Mouse (Mus musculus): ENCODE results near the gene Zdhhc14.

Gene Zdhhc14

DNA sequence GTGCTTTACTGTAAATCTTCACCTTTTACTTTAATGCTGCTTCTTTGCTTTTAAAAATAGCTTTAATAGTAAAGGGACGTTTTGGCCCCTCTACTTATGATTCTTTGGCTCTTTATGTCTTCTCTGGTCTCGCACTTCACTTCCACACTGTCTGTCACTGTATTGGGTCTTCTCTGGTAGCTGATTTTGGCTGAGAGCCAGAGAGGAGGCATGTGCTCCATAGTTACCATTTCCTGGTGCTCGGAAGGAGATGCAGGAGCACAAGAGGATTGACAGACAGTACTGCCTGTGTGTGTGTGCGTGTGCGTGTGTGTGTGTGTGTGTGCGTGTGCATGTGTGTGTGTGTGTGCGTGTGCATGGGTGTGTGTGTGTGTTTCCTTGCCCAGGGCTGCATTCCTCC is 14.2 kb downstream of the Zdhhc14 start:
- DNase-seq, result no peak

DNA sequence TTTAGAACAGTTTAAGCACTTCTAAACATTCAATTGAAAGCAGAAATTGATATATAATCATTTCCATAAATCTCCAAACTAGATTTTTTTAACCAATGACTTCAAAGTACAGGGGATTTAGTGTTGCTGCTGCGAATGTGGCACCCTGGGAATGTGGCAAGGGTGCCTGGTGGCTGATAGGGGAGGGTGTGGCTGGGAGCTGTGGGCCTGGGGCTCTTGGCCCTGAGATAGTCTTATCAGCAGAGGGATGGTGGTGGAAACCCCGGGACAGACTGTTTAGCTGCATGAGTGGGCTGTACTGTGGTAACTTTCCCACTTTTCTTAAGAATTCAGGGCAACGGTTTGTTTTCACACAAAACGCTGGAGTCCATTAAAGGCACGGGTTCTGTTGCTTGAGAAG is 14.6 kb downstream of the Zdhhc14 start:
- no peak for DNase-seq

DNA sequence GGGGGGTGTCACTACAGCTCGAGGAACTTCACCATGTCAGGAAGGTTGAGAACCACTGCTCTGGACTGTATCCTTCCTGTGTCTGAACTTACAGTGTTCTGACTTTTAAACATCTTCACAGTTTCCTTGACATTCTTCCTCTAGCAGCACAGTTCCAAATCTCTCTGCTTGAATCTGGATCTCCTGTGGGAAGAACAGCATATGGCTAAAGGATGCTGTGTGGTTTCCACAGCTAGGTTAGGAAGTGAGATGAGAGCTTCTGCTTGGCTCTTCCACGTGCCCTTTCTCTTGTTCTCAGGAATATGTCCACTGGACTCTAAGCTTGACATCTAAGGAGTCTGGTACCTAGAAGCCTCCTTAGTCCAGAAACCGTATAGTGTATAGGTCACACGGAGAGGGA is 15.7 kb downstream of the Zdhhc14 start:
- no peak for DNase-seq

DNA sequence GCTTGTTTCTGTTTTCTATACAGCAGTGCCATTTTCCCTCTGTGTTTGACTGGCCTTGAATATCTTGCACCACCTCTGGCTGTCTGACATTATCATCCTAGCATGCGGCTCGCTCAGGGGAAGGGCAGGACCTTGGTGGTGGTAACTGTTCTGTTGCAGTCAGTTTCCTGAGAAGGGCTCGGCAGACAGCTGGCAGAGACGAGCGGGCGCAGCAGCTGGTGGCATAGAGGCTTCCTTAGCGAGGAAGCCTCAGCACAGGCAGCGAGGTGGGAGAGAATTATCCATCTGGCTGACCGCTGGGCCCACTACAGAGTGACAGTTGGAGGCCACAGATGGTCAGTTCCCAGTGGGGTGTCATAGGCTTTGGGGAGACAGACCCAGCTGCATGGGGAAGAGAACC is 18.2 kb downstream of the Zdhhc14 start:
- DNase-seq, result peak; percentile 57

DNA sequence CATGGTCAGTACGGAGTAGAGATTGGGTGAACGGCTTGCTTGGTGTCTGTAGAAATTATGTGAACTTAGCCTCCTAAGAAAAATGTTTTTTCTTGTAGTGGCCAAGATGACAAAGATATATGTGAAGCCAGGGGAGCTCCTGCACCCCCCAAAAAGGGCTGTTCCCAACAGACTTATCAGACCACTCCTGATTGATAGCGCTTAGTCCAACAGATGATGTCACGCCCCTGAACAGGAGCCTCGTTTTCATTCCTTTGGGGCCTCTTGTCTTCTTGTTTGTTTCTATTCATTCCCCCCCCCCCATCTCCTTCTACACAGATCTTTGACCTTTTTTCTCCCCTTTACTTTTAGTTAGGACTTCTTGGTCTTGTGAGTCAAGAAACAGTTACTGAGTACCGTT is 19.4 kb downstream of the Zdhhc14 start:
- no peak for DNase-seq

DNA sequence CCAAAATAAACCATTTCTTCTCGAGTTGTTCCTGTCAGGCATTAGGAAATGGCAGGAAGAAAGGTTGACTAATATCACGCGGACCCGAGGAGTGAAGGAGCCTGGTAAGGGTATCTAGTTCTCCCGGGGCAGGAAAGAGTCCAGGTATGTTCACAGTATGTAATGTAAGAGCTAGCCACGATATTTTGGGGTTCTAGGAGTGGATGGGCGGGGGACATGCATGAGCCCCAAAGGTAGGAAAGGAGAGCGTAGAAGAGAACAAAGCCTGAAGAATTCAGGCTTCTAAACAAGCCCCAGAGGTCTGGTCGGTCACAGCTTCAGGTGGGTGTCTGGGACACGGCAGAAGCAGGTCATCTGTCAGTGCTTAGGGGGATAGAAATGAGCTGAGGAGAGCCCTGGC is 27.1 kb downstream of the Zdhhc14 start:
- DNase-seq, result no peak

DNA sequence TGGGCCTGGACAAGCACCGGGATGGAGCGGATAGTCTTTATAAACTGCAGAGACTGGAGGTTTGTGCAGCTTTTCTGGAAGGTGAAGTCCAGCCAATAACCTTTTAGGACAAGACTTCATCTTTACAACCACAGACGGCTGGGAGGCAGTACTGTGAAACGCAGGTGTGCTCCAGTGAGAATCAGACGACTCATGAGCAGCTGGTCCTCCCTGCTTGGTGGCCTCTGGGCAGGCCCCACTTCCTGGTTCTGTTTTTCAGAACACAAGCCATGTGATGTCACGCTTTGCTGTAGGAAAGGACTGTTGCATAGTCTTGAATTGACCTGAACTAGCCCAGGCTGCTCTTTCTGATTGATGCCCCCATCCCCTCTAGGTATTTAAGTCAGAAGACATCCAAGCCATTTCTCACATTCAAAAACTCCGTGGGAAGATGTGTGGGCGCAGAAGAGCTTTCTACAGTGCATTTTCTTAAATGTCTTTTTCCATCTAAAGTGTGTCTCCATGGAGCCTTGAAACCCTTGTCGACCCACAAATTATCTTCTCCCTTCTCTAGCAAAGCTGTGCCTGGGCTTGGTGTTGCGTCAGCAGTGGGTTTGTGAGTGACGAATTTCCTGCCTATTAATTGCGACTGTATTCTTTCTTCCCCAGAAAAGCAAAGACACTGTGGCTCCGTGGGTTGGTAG is 27.7 kb downstream of the Zdhhc14 start:
- peak; percentile 22 for DNase-seq

DNA sequence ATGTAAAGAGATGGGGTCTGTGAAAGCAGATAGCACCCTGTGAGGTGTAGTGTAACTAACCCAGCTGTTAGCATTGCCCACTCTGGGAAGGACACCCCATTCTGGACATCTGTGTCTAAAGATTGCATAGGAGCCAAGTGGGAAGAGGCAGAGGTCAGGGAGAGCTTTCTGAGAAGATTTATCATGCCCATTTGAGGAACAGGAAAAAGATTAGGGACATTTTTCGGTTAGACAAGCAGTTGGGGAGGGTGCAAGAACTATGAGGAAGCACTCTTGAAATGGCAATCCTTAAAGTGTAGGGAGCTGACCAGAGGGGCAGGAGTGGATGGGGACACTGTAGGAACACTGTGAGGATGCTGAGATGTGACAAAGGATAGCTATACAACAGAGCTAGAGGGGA is 29.2 kb downstream of the Zdhhc14 start:
- no peak for DNase-seq

DNA sequence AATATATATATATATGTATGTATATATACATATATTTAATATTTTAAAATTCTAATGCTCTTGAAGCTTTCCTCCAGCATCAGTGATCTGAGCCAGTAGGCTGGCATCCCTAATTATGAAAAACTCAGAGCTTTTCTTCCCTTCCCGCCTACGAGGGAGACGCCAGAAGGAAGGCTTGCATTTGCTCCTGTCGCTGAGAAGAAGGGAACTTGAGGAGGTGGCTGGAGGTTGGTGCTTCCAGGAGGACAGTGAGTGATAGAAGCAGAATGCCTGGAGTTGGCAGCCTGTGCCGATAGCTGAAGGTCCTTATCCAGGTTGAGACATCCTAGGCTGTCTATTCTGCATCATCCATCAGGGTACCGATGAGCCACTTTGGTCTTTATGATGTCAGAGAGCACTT is 37.2 kb downstream of the Zdhhc14 start:
- DNase-seq, result no peak

DNA sequence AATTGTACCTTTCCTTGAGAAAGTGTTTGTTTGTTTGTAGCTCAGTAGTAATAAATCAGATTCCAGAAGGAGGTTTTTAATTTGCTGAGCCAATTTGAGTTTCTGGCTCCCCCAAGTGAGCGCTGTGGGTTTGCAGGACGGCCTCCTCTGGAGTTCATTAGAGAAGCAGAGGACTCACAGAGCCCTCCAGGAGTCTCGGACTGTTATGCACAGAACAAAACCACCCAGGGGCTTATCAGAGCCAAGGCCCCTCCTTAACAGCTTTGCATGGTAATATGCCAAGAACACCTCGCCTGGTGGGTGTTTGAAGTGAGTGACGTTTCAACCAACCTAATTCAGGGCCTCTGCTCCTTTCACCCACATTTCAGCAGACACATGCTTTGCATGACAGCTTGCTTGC is 40.5 kb downstream of the Zdhhc14 start:
- DNase-seq, result no peak

DNA sequence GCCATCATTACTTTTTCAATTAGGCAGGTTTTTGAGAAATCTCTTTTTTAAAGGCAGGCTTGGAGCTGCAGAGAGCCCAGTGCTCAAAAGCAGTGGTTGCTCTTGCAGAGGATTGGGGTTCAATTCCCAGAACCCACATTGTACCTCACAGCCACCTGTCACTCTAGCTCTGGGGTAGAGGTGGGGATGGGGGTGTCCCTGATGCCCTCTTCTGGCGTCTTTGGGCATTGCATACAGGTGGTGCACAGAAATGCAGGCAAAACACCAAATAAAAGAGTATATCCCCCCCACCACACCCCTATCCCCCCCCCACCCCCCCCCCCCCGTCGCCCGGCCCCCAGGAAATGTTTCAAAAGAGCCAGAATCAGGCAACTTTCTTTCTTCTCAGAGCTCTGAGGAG is 43.0 kb downstream of the Zdhhc14 start:
- DNase-seq, result peak; percentile 63

DNA sequence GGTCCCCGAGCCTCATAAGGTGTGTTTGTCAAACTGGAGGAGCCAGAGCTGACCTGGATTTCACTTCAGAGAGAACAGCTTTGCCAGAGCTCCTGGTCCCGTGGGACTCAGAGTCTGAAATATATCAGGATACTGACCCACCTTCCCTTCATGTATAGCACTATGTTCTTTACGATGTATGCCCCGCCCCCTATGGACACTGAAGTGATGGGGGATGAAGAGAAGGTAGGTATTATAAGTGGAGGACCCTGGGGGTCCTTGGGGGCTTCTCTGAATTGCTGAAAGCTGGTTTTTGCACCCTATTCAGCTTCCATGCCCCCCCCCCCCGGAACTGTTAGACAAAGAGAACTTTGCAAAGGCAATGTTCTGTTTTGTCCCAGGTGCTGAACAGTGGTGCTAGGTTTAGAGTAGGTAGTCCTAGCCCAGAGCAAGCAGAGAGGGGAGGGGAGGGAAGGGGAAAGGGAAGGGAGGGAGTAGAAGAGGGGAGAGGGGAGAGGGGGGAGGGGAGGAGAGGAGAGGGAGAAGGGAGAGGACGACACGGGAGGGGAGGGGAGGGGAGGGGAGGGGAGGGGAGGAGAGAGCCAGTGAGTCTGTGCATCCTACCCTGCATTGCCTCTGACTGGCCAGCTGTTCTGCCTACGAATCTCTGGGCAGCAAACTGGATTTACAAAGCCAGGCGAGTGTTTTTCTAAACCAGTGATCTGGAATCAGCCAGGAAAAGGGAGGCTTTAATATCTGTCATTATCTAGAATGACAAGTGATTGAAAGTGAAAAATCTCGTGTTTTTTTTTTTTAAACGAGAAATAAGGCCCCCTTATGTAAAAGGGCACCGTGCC is 44.1 kb downstream of the Zdhhc14 start:
- no peak for DNase-seq

DNA sequence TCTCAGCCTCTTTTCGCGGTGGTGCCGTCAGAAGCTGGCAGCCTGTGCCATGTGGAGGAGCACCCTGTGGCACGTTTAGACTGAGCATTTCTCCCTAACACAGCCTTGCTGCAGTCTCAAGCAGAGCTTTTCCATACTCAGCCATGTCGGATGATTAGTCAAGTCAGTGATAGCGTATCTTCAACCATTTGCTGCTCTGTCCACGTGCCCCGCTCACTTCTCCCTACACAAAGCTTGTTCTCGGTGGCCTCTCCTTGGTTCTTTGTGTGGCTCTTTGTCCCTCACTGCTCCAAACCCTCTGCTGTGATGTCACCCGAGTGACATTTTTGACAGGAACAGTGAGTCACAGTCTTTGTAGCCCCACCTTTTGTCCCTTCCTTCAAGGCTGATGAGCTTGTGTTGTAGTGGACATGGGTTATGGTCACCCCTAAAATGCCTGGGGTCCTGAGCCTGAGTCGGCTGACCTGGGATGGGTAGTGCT is 44.8 kb downstream of the Zdhhc14 start:
- no peak for DNase-seq

DNA sequence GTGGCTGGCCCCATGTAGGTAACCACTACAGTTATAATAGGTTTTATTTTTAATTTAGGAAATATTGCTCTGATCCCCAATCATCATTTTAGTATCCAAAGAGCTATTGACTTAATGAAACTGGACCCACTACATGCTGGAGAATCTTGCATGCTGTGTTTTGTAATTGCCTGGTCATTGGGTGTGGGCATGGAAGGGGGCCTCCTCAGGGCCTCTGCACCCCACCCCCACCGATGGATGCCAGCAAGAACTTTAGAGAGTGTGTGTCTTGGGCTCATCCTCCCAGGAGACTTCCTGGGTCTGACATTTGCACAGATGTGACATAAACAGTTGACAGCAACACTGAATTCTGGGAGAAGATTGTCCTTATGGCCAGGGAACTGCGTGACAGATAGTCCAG is 49.8 kb downstream of the Zdhhc14 start:
- DNase-seq, result no peak

DNA sequence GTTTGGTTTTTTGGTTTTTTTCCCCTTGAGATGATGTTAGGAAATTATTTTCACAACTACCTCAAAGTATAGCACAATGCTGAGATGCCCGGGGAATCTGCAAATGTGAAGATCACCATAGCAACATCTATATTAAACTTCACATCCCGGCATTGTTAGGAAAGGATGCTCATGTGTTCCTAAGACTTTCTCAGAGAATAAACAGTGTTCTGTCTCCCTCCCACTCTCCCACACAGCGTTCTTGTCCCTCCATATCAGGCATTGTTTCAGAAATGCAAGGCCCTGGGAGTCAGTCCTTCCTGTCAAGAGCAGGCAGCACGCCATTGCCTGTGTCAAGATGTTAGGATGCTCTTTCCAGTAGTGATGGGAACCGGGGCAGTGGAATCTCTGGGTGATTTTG is 51.7 kb downstream of the Zdhhc14 start:
- no peak for DNase-seq

DNA sequence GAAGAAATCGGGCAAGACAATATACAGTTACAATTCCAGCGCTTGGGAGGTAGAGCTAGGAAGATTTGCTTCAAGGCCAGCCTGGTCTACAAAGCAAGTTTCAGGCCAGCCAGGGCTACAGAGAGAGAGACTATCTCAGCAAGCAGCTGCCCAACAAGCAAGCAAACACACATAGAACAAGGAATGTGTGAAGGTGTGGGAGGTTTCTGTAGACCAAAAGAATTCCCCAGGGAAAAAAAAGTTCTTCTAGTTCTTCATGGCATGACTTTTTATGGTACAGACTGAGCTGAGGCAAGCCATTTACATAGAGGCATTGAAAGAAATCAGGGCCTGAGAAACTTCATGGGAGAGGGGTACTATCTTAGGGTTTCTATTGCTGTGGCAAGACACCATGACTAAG is 52.7 kb downstream of the Zdhhc14 start:
- no peak for DNase-seq

DNA sequence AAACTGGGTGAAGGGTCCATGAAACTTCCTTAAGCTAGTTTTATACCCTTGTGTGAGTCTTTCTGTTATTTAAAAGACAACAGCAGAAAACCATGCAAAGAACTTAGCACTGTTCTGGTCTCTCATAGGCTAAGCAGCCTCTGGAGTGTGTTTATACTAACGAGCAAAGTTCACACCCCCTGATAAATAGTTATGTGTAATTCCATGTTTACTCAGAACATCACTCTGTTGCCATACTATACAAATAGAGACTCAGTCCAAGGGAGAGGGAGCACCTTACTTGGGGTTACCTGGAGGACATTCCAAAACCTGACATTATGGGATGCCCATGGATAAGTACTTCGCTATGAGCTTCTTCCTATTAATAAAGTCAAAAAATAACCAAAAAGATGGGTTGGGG is 56.2 kb downstream of the Zdhhc14 start:
- DNase-seq, result no peak

DNA sequence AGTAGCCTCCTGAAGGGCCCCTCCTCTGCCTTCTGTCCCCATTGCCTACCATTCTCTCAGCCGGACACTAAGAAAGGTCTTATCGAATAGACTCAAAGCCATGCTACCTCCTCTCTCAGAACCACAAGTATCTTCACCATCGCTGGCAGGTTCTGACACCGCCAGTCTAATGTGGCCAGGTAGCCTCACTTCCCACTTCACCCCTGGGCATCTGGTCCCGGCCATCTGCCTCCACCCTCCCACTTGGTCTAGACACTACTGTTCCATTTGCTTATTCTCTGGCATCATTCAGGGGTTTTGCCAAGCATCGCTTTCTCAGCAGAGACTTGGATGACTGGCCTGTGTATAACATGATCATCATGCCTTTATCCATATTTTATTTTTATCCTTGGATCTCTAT is 57.1 kb downstream of the Zdhhc14 start:
- DNase-seq, result no peak

DNA sequence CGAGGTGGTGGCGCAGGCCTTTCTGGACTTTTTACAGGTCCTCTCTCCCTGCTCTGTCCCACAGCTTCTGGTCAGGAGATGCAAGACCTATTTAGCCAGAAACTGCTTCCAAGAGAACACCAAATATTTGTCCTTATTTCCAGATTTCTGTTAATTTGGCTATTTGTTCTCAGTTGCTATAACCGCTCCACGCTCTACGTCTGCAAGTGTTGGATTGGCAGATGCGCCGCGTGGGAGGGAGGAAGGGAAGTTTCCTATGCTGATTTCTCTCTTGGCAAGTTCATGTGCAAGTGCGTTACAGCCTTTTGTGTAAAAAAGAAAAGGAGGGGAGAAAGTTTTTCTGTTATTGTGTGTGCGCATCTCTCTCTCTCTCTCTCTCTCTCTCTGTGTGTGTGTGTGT is 58.1 kb downstream of the Zdhhc14 start:
- no peak for DNase-seq

DNA sequence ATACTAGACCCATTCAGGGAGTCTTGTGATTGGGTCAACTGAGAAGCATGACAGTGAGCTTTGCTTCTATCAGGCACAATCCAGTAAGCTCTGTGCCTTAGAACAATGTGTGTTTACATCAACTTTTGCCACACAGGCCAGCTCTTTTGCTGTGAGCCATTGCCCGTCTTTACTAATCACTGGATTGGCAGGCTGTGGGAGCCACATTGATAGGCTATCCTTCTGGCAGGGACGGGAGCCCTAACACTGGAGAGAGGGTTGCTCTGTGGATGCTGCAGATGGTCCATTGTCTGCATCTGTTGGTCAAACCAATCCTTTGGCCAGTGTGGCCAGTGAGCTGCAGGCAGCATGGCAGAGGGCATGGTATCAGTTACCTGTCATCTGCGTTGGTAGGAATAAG is 58.8 kb downstream of the Zdhhc14 start:
- no peak for DNase-seq

DNA sequence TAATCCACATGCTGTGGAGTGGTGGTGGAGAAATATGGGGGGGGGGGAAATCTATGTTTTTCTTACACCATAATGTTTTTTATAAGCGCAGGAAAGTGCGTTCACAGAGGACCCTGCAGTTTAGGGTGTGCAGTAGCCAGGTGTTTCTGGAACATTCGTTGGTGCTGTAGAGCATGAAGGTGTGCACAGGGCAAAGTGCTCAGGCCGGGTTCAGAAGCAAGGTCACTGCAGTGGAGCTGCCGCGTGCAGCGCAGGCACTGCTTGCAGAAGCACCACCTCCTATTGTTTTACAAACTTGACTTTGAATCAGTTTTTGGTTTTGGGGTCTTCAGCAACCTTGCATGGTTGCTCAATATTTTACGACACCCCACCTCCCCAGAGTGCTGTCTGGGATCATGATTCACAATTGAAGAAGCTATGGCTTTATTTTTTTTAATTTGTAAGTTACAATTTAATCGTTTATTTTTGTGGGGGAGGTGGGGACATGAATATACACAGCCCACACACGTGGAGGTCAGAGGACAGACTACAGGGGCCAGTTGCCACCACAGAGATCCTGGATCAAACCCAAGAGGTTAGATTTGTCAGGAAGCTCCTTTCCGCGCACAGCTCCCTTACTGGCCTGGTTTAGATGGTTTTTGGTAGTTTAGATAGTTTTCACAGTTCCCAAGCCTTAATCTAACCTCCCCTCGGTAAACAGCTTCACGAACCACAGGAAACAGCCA is 59.8 kb downstream of the Zdhhc14 start:
- no peak for DNase-seq

DNA sequence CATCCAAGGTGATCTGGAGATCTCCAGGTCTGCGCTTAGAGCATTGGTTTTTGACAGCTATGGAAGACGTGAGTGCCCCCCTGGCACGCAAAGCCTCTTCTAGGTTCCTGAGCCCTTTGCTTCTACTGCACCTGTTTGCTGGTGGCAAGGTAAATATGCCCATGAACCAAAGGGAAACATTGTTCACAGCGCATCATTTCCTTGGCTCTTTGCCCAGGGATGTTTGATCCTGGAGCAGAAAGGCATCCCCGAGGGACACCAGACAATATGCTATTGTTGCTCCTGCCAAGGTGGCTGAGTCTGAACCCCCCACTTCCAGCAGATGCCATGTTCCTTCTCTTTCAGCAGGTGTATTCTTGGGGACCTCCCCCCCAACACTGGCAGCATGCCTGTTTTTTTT is 61.2 kb downstream of the Zdhhc14 start:
- DNase-seq, result no peak

DNA sequence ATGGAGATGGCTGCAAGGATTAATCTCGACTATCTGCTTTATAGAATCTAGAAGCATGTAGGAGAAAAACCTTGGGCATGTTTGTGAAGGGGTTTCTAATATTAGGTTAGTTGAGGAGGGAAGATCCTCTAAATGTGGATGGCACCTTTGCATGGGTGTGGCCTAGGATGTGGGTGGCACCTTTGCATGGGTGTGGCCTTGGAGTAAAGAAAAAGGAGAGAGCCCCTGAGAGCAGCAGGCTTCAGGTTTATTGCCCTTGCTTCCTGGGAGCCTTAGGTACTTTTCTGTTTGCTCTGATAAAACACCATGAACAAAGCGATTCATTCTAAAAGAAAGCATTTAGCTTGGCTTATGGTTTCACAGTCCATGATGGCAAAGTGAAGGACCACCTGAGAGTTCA is 62.2 kb downstream of the Zdhhc14 start:
- no peak for DNase-seq

DNA sequence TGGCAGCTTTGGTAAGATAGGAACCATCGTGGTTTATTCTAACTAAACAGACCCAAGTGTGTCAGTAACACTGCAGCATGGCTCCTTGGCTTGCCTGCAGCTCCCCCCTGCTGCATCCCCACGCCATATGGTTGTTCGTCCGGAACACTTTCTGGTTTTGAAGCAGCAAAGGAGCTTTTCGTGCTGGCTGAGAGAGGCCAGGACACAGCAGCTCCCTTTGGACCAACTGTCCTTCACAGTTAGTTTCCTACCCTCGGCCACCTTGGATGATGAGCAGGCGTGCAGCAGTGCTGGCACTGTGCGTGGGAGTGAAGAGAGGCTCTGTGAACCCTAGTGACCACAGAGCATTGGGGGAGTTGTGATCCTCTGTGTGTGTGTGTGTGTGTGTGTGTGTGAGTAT is 64.2 kb downstream of the Zdhhc14 start:
- DNase-seq, result no peak
